Mouse (Mus musculus): Measurements from ENCODE around the gene Fbxl17. TPM values are rescaled to one million over a fixed set of nuclear protein-coding genes. Genes with fewer than 3 reads are reported as not detected.

Fbxl17 gene
- polyA plus RNA-seq, 1 experiment = 7.3 TPM

GRCm38 (mm10) chr17:63423851-63424250, 76.0 kb downstream of the Fbxl17 start:
- no peak overlapping the region for H3K4me3 ChIP-seq (ENCODE audit: control insufficient read depth, insufficient read depth, low read length)
- H3K27me3 ChIP-seq (ENCODE audit: control insufficient read depth, insufficient read depth, low read length) = no peaks in the 10 kb centered on the region
- no peaks in the 10 kb centered on the region for H3K4me1 ChIP-seq (replicated peaks; ENCODE audit: control insufficient read depth, insufficient read depth, low read length)
- DNase-seq = no peak
- H3K27ac ChIP-seq (ENCODE audit: control insufficient read depth, insufficient read depth, low read length) = no peak overlapping the region
- H3K36me3 ChIP-seq (ENCODE audit: control insufficient read depth, insufficient read depth, low read length) = no peaks in the 10 kb centered on the region
- 91% methylated on average over 4 of the region's 4 CpGs for WGBS
- TF ChIP-seq POLR2A (IDR thresholded peaks at IDR 0.05; ENCODE audit: control insufficient read depth, extremely low read depth, insufficient read depth, low read length, poor library complexity) (no peak), CTCF (IDR thresholded peaks at IDR 0.05; ENCODE audit: borderline replicate concordance, control insufficient read depth, extremely low read depth, insufficient read depth, low read length, poor library complexity) (no peak)

GRCm38 (mm10) chr17:63422685-63423084, 77.1 kb downstream of the Fbxl17 start:
- WGBS = 78% methylated on average over 5 of the region's 5 CpGs
- Histone ChIP-seq H3K36me3 (ENCODE audit: control insufficient read depth, insufficient read depth, low read length) (no peaks in the 10 kb centered on the region), H3K27me3 (ENCODE audit: control insufficient read depth, insufficient read depth, low read length) (no peaks in the 10 kb centered on the region), H3K4me3 (ENCODE audit: control insufficient read depth, insufficient read depth, low read length) (no peak overlapping the region), H3K27ac (ENCODE audit: control insufficient read depth, insufficient read depth, low read length) (no peak overlapping the region), H3K4me1 (replicated peaks; ENCODE audit: control insufficient read depth, insufficient read depth, low read length) (no peaks in the 10 kb centered on the region)
- TF ChIP-seq POLR2A (IDR thresholded peaks at IDR 0.05; ENCODE audit: control insufficient read depth, extremely low read depth, insufficient read depth, low read length, poor library complexity) (no peak), CTCF (IDR thresholded peaks at IDR 0.05; ENCODE audit: borderline replicate concordance, control insufficient read depth, extremely low read depth, insufficient read depth, low read length, poor library complexity) (no peak)
- no peak for DNase-seq

GRCm38 (mm10) chr17:63421864-63422263, 78.0 kb downstream of the Fbxl17 start:
- Histone ChIP-seq H3K27me3 (ENCODE audit: control insufficient read depth, insufficient read depth, low read length) (no peaks in the 10 kb centered on the region), H3K36me3 (ENCODE audit: control insufficient read depth, insufficient read depth, low read length) (no peaks in the 10 kb centered on the region), H3K4me3 (ENCODE audit: control insufficient read depth, insufficient read depth, low read length) (no peak overlapping the region), H3K4me1 (replicated peaks; ENCODE audit: control insufficient read depth, insufficient read depth, low read length) (no peaks in the 10 kb centered on the region), H3K27ac (ENCODE audit: control insufficient read depth, insufficient read depth, low read length) (no peak overlapping the region)
- TF ChIP-seq CTCF (IDR thresholded peaks at IDR 0.05; ENCODE audit: borderline replicate concordance, control insufficient read depth, extremely low read depth, insufficient read depth, low read length, poor library complexity) (no peak), POLR2A (IDR thresholded peaks at IDR 0.05; ENCODE audit: control insufficient read depth, extremely low read depth, insufficient read depth, low read length, poor library complexity) (no peak)
- WGBS = 74% methylated on average over 2 of the region's 2 CpGs
- DNase-seq = no peak

- TF ChIP-seq POLR2A (IDR thresholded peaks at IDR 0.05; ENCODE audit: control insufficient read depth, extremely low read depth, insufficient read depth, low read length, poor library complexity) (no peak), CTCF (IDR thresholded peaks at IDR 0.05; ENCODE audit: borderline replicate concordance, control insufficient read depth, extremely low read depth, insufficient read depth, low read length, poor library complexity) (no peak)
- no peak overlapping the region for H3K4me3 ChIP-seq (ENCODE audit: control insufficient read depth, insufficient read depth, low read length)
- no peaks in the 10 kb centered on the region for H3K27me3 ChIP-seq (ENCODE audit: control insufficient read depth, insufficient read depth, low read length)
- no peak for DNase-seq
- no peaks in the 10 kb centered on the region for H3K36me3 ChIP-seq (ENCODE audit: control insufficient read depth, insufficient read depth, low read length)
- 98% methylated on average over 6 of the region's 6 CpGs for whole genome bisulfite sequencing
- no peaks in the 10 kb centered on the region for H3K4me1 ChIP-seq (replicated peaks; ENCODE audit: control insufficient read depth, insufficient read depth, low read length)
- H3K27ac ChIP-seq (ENCODE audit: control insufficient read depth, insufficient read depth, low read length) = no peak overlapping the region
Measured at GRCm38 (mm10) chr17:63419503-63419902, 80.3 kb downstream of the Fbxl17 start.

GRCm38 (mm10) chr17:63413973-63414580, 85.7 kb downstream of the Fbxl17 start:
- Histone ChIP-seq H3K36me3 (ENCODE audit: control insufficient read depth, insufficient read depth, low read length) (no peaks in the 10 kb centered on the region), H3K27ac (ENCODE audit: control insufficient read depth, insufficient read depth, low read length) (no peak overlapping the region), H3K4me3 (ENCODE audit: control insufficient read depth, insufficient read depth, low read length) (no peak overlapping the region), H3K27me3 (ENCODE audit: control insufficient read depth, insufficient read depth, low read length) (no peaks in the 10 kb centered on the region), H3K4me1 (replicated peaks; ENCODE audit: control insufficient read depth, insufficient read depth, low read length) (no peaks in the 10 kb centered on the region)
- TF ChIP-seq POLR2A (IDR thresholded peaks at IDR 0.05; ENCODE audit: control insufficient read depth, extremely low read depth, insufficient read depth, low read length, poor library complexity) (no peak), CTCF (IDR thresholded peaks at IDR 0.05; ENCODE audit: borderline replicate concordance, control insufficient read depth, extremely low read depth, insufficient read depth, low read length, poor library complexity) (no peak)
- 97% methylated on average over 1 of the region's 1 CpGs for WGBS
- DNase-seq = no peak

- DNase-seq = no peak
- 79% methylated on average over 3 of the region's 3 CpGs for WGBS
- TF ChIP-seq POLR2A (IDR thresholded peaks at IDR 0.05; ENCODE audit: control insufficient read depth, extremely low read depth, insufficient read depth, low read length, poor library complexity) (no peak), CTCF (IDR thresholded peaks at IDR 0.05; ENCODE audit: borderline replicate concordance, control insufficient read depth, extremely low read depth, insufficient read depth, low read length, poor library complexity) (no peak)
- H3K4me1 ChIP-seq (replicated peaks; ENCODE audit: control insufficient read depth, insufficient read depth, low read length) = peaks cover 4% of the 10 kb centered on the region; the same call in 1 of the 2 replicates
- H3K27me3 ChIP-seq (ENCODE audit: control insufficient read depth, insufficient read depth, low read length) = no peaks in the 10 kb centered on the region
- no peak overlapping the region for H3K27ac ChIP-seq (ENCODE audit: control insufficient read depth, insufficient read depth, low read length)
- H3K4me3 ChIP-seq (ENCODE audit: control insufficient read depth, insufficient read depth, low read length) = no peak overlapping the region
- H3K36me3 ChIP-seq (ENCODE audit: control insufficient read depth, insufficient read depth, low read length) = no peaks in the 10 kb centered on the region
Measured at GRCm38 (mm10) chr17:63411564-63411963, 88.3 kb downstream of the Fbxl17 start.

- Histone ChIP-seq H3K27me3 (ENCODE audit: control insufficient read depth, insufficient read depth, low read length) (no peaks in the 10 kb centered on the region), H3K36me3 (ENCODE audit: control insufficient read depth, insufficient read depth, low read length) (no peaks in the 10 kb centered on the region), H3K27ac (ENCODE audit: control insufficient read depth, insufficient read depth, low read length) (no peak overlapping the region), H3K4me3 (ENCODE audit: control insufficient read depth, insufficient read depth, low read length) (no peak overlapping the region), H3K4me1 (replicated peaks; ENCODE audit: control insufficient read depth, insufficient read depth, low read length) (peaks cover 9% of the 10 kb centered on the region)
- no peak for DNase-seq
- 96% methylated on average over 2 of the region's 2 CpGs for WGBS
- TF ChIP-seq POLR2A (IDR thresholded peaks at IDR 0.05; ENCODE audit: control insufficient read depth, extremely low read depth, insufficient read depth, low read length, poor library complexity) = no peak
- TF ChIP-seq CTCF (IDR thresholded peaks at IDR 0.05; ENCODE audit: borderline replicate concordance, control insufficient read depth, extremely low read depth, insufficient read depth, low read length, poor library complexity) = no peak
Measured at GRCm38 (mm10) chr17:63410101-63410500, 89.7 kb downstream of the Fbxl17 start.
